Mouse (Mus musculus) ovary, postnatal 36 days (tissue): ENCODE data around the gene Osbpl6.

ENCODE experiments used
- DNase-seq: peaks from one replicate; pipeline ENCODE4 v3.0.0; 2022; ENCODE audit warnings: low spot score, mixed read lengths

Gene Osbpl6

DNA sequence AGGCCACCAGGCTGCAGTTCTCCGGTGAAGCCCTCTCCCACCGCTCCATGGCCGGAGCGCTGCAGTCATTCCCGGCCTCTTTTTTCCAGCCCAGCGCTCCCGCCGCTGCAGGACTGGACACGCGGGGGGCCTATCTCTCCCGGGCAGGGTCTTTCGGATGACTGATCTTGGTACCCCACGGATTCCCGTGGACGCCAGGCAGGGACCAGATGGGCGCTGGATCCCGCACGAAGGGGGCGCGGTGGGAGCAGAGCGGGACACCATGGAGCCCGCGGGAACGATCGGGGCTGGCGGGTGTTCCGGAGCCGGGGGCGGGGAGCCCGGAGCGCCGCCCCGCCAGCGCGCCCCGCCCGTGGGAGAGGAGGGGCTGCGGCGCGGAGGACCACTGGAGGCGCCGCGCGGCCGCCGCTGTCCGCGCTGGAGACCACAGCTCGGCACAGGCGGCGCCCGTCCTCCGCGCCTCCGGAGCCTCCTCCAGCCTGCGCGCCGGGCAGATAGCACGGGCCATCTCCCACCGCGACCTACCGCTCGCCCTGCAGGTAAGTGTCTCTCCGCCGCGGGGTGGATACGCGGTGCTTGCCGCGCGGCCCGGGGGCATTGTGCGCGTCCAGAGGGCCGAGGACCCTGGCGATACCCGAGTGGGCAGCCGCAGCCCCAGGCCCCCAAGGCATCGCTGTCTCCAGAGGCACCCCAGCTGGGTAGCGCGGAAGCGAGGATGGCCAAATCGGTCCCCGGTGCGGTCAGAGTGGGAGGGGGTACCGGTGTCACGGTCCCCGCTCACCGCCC is at the start of gene Osbpl6:
Osbpl6 (plus strand) TSS at position 358 of the 786 bp plus-strand sequence.
- peak; percentile 84 for DNase-seq

DNA sequence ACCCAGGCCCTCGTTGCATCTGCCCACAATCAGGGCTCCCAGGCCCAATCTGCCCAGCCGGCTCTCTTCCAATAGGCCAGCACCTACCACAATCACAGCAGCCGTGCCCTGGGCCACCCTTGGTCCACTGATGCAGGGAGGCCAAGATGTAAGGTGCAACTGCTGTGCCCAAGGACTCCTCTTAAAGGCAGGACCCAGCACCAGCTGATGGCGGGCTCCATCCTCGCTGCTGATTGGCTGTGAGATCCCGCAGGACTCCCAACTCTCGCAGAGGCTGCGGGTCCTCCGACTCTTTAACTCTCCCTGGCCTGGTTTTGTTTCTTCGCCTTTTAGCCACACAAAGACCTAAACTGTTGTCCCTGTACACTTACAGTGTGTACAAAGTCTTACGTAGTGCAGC is 46.1 kb upstream of the Osbpl6 start, which contains the start of gene Cyct:
Cyct (minus strand) TSS at position 225 of the 400 bp plus-strand sequence.
- no peak for DNase-seq

DNA sequence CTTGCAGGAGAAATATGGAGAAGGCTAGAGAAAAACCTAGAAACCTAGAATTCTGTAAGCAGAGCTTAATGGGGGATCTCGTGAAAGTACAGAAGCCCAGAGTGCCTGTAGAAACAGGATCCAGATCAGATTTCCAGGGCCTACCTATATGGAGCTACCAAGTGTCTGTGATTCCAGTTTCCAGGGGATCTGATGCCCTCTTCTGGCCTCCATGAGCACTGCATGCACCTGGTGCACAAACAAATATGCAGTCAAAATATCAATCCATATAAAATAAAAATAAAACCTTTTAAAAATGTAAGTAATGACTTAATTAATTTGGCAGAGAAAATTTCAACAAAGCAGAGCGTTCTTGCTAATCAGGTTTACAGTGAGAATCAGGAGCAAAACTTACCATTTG is 44.2 kb upstream of the Osbpl6 start:
- DNase-seq, result no peak

DNA sequence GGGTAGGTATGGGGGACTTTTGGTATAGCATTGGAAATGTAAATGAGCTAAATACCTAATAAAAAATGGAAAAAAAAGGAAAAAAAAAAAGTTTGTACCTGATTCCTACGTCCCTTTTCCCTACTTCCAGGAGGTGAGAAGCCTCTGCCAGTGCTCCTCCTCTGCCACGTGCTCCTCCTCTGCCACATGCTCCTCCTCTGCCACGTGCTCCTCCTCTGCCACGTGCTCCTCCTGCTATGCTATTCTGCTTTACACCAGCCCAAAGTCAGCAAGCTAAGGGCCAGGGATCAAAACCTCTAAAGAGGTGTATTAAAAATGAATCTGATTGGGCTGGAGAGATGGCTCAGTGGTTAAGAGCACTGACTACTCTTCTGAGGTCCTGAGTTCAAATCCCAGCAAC is 40.5 kb upstream of the Osbpl6 start:
- DNase-seq, result no peak

DNA sequence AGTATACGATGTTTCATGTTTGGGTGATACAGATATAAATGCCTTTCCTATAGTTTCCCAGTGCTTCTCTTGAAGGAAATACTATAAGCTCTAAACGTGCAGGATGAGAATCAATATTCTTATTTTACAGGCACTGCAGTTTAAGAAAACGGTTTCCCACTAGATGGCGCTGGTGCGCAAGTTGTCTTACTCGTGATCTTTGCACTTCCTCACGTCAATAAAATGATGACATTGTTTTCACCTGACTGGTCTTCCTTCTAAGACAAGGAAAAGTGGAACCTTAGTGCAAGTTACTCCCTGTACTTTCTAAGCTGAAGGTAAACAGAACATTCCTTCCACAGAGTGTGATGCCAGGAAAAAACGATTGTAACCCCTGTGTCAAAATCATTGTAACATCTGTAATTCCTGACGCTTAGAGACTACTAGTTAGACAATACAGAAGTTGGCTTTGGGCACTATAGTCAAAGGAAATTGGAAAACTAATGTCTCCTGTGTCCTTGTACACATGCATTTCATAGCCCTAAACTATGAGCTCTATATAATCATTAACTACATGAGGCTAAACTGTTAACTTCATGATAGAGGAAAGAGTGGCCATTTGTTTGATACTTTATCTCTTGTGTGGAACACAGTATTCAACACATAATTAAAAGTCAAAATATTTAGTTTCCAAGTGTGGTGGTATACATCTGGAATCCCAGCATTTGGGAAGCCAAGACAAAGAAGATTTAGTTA is 39.0 kb upstream of the Osbpl6 start:
- DNase-seq, result peak; percentile 68

DNA sequence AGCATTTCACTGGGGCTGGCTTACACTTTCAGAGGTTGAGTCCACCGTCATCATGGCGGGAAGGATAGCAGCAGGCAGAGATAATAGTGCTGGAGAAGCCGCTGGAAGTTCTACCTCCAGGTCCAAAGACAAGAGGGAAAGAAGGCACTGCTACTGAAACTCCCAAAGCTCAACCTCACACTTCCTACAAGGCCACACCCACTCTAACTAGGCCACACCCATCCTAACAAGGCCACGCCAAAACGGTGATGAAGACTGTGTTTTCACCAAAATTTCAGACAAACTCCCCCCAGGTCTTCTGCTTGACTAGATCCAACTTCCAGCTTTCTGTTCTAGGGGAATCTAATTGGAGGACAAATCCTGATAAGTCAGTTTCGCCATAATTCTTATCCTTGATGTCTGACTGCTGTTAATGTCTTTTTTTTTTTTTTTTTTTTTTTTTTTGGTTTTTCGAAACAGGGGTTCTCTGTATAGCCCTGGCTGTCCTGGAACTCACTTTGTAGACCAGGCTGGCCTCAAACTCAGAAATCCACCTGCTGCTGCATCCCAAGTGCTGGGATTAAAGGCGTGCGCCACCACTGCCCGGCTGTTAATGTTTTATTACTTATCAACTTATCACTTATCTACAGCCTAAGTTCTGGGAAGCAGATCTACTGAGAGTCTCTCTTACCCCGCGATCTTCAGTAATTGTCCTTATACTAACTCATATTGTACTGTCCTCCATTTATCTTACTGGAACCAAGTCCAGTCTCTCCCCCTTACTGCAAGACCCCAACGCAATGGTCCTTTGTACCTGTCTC is 37.2 kb upstream of the Osbpl6 start:
- DNase-seq, result no peak

DNA sequence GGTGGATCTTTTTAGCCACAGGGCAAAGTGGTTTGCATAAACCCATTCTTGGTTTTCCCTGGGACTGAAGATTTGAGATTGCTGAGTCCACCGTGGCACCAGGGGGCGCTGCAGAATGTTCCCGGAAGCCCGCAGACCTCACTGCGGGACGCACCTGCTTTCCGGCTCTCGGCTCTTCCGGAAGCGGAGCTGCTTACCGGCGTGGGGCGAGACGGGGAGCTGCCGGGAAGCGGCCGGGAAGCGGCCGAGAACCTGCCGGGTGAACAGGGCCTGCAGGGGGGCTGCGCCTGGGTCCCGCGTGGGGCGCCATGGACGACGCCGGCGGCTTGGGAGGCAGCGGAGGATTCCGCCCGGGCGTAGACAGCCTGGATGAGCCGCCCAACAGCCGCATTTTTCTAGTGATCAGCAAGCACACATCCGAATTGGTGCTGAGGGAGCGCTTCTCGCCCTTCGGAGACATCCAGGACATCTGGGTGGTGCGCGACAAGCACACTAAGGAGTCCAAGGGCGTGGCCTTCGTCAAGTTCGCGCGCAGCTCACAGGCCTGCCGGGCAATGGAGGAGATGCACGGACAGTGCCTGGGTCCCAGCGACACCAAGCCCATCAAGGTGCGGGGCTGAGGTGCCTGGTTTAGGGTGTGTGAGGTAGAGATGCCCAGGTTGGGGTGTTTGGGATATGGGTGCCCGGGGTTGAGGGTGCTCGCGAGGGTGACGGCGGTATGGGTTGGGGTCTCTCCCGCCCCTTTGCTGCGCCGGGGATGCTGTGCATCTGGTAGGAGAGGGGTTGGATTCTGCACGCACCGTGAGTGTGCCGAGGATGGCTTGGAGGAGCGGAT is 36.3 kb upstream of the Osbpl6 start, which contains the start of gene Rbm45:
Rbm45 (plus strand) TSS at position 164 of the 835 bp plus-strand sequence.
- DNase-seq, result peak; percentile 85

DNA sequence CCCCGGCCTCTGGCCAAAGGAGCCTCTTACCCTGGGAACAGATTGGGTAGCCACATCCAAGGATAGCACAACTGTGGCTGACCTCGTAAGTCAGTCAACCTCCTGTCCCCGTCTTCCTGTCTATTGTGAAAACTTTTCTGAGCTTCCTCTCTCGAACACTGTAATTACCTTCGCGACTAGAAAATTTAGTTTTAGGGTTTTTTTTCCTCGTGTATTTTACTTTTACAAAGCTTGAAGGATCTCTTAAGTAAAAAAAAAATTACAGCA is 35.7 kb upstream of the Osbpl6 start:
- DNase-seq, result no peak

DNA sequence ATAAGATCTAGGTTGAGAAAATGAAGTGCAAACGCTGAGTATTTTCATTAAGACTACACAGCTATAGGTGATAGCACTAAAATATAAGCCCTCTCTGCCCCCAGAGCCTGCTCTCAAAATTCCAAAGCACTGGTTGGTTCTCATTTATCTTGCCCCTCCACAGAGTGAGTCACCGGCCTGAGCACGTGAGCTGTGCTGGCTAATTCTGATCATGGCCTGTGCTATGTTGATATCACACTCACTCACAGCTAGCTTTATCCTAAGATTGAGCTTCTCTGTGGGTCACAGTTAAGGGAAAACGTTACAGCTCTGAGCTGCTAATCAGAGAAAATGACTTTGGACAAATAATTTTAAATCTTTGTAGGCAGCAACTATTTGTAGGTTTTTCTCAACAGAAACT is 34.1 kb upstream of the Osbpl6 start:
- no peak for DNase-seq

DNA sequence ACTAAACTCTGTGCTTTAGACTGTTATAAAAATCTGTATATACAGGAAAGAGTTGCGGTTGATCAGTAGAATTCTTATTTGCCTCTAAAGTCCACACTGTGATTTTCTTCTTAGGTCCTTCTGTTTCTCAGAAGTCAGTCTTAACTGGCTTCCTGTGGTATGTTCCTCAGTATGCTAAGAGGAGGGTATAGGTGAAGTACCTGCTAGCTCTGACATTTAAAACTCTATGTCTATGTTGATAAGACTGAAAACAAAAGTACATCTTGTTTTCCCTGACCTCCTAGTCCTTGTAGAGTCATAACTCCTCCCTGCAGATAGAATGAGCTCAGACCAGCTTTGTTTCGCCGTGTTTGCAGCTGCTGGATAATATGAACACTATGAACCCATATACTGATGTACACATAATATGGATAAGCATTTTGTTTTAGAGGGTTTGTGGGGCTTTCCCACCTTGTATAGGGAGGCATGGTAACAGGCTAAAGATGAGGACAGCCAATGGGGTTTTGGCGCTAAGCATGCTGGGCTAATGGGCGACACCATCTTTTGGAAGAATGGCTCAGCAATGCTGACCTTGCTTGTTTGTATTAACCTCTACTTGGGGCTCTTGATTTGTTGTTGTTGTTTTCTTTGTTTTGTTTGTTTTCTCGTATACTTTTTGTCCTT is 31.6 kb upstream of the Osbpl6 start:
- DNase-seq, result no peak

DNA sequence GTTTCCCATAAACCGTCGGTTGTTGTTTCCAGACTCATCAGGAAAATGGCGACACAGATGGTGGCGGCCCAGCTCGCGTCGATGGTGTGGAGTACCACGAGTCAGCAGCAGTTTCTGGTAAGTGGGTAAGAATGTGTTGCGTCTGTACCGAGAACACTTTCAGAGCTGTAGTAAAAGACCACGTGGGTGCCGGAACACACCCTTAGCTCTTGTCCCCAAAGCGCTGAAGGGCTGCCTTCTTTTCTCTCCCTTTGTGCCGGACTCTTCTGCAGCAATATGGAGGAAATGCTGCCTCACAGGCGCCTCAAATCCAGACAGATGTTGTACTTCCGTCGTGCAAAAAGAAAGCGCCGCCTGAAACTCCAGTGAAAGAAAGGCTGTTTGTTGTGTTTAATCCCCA is 27.7 kb upstream of the Osbpl6 start:
- DNase-seq, result no peak

DNA sequence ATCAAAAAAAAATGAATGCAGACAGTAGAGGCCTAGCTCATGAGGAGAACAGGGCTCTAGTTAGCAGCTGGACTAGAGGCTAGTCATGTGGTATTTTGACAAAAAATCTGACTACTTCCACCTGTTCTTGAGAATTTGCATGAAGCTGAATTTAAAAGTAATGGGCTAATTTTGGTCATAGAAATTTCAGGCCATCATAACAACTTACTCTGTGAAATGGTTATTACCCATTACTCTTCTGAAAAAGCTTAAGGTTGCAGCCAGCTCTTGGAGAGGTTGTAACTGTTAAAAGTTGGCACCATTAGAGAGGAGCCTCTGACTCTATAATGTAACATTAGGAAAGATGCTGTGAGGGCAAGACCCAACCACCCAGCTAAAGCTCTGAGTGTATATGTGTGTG is 19.8 kb upstream of the Osbpl6 start:
- DNase-seq, result no peak

DNA sequence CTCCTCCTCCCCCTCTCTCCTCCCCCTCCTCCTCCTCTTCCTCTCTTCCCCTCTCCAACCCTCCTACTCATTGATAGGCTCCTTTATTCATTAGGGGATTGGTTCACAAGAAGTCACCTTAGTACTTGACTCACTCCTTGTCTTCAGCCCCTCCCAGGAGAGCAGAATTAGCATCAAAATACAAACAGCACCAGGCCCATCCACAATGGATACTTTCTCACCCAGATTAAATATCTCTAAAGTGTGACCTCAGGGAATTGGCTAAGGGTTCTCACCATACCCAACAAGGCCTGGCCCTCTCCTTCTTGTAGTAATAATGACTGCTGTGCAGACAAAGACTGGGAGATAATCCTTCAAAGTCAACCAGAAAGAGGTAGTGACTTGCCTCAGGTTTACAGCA is 6.1 kb upstream of the Osbpl6 start:
- DNase-seq, result no peak

DNA sequence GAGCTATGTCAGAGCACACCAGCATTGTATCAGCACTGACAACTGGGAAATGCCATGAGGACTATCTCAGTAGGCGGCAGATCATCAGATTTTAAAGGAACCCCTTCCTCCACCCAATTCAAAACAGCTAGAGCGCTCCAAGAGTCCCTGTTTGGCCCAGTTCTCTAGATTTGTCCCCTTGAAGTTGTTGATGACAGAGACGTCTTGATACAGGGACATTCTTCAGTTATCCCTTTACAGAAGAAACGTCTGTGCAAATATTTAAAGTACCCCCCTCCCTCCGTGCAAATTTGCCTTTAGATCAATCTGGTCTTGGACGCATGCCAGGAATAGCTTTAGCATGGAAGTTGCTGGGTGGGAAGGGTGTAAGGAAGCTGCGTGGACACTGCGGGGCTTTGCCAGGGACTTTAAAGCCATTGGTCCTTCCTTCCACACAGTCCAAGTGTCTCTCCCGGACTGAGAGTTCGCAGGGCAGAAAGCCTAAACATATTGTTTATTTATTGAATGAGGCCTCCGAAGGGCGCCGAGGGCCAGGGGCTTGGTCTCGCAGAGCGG is 635 bp upstream of the Osbpl6 start:
- no peak for DNase-seq

DNA sequence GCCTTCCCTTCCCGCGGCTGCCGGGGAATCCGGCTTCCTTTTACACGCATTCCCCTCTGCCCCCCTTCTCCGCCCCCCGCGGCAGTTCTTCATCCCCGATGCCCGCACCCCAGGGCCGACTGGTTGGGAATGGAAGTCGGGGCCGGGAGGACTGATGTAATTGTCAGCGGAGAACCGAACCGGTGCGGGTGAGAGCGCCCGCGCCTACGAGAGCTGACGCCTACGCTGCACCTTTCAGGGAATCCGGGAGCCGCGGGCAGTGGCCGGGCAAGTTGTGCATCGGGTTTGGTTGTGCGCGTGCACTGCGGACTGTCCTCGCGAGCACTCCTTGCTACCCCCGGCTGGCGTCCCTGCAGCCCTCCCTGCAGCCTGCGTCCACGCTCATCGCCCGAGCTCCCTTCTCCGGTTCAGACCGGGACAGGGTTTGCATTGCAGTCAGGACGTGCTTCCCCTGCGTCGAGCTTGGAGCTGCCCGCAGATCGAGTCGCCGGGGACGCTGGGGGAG is 681 bp downstream of the Osbpl6 start:
- peak; percentile 67 for DNase-seq

DNA sequence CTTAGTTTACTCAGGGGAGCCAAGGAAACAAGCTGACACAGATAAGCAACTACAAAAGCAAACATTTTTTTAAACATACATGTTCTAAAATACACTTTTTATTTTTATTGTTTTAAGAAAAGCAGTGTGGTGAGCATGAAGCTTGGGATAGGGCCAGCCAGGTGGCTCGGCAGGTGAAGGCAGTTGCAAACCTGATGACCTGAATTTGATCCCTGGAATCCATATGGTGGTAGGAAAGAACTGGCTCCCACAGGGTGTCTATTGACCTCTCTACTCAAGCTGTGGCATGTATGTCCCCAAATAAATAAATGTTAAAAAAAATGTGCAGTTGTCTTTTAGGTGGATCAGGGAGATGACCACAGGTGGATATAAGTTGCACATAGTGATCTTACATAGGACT is 3.2 kb downstream of the Osbpl6 start:
- no peak for DNase-seq

DNA sequence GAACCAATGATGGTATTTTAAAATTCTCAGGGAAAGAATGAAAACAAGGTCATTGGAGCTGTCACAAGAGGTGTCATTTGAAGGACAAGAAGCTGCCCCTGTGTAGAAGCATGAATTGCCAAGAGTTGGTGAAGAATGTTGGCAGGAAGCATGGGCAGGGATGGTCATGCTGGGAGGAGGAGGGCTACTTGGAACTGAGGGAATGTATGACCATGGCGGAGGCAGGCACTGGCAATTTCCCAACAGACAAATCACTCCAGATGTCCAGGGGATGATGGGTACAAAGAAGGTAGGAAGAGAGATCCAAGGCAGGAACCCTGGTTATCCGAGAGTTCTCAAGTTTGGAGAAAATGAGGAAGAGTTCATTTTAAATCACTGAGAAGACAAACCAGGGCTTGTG is 3.7 kb downstream of the Osbpl6 start:
- DNase-seq, result no peak

DNA sequence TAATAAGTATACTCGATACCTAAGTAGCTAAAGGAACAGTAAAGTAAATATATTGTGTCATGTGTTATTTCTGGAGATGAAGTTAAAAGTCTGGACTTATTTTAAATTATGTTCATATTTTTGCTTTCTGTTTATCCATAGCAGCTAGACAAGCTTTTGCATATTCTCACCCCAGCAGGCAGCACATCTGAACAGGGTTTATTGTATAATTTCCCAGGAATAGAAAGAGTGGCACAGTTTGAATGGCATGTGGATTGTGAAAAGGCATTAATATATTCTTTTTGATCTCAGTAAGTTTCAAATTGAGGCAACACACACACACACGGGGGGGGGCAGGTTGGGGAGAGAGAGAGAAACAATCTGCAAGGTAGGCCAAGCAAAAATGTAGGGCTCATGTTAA is 6.6 kb downstream of the Osbpl6 start:
- DNase-seq, result no peak

DNA sequence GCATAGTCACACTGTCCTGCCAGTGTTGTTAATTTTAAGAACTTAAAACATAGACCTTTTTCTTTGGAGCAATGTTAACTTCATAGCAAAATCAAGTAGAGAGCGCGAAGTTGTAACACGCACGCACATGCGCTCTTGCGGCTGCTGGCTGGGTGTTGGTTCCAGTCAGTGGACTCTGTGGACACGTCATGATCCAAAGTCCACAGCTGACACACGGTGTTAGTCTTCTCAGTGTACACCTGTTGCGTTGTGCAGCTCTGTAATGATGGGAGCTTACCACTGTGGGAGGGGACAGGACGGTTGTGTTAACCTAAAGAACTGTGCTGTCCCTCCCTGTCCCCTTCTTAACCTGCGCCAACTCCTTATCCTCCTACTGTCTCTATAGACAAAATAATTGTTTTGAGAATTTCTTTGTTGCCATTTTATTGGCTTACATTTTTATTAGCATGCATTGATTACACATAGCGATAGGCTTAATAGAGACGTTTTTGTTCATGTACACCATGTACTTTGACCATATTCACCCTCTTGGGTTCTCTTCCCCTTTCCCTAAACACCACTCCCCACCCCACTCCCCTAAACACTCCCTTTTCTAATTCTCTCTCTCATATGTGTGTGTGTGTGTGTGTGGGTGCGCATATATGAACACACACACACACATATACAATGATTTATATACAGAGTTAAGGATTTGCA is 11.3 kb downstream of the Osbpl6 start:
- no peak for DNase-seq

DNA sequence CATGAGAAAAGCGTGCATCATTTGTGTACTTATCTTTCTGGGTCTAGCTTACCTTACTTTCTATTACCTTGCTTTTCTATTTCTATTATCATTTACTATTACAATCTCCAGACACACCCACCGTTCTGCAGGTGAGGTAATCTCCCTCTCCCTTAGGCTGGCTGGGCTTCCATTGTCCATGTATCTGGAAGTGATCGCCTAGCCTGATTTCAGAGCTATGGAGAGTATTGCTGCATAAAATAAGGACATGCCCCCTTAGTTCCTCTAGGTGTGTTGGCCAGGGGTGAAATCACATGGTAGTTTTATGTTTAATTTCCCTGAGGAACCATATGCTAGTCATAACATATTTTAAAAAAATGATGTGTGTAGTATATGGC is 11.8 kb downstream of the Osbpl6 start:
- no peak for DNase-seq
